Mouse (Mus musculus) liver, adult 10 weeks (tissue): Measurements from ENCODE around the gene Sec61a2. TPM values are rescaled to one million over a fixed set of nuclear protein-coding genes. Genes with fewer than 3 reads are reported as not detected.

ENCODE experiments used
- polyA plus RNA-seq: library from polyadenylated mRNA; stranded (reverse); fragments of 350-450 nt; fragmentation: Illumina TruSeq; extraction: RNeasy Lipid Tissue Mini Kit (QIAGEN cat#74804); gene quantifications from one replicate; pipeline ENCODE4 v1.2.3, GENCODE M21; 2014; ENCODE audit warnings: low read depth, low replicate concordance

The Sec61a2 gene
- polyA plus RNA-seq: 14.1 TPM

GRCm38 (mm10) chr2:5894843-5895570 lies at the start of gene Sec61a2:
Gene Sec61a2, minus strand, starts transcription at chr2:5895432.

GRCm38 (mm10) chr2:5942416-5943032 lies 47.3 kb upstream of the Sec61a2 start, which contains the start of gene Dhtkd1:
Gene Dhtkd1, minus strand, starts transcription at chr2:5942792.

GRCm38 (mm10) chr2:5862834-5863233 lies 32.4 kb downstream of the Sec61a2 start, which contains the start of gene Gm13199:
Gene Gm13199, minus strand, starts transcription at chr2:5862934.

GRCm38 (mm10) chr2:5844873-5845631 lies 50.2 kb downstream of the Sec61a2 start, which contains the start of the genes Nudt5 and Cdc123:
Gene Nudt5, plus strand, starts transcription at chr2:5845019.
Gene Cdc123, minus strand, starts transcription at chr2:5845164.

Other genes with a start within 250 kb of the Sec61a2 start
- gene Camk1d, start 180.9 kb downstream of the Sec61a2 start, polyA plus RNA-seq: 51.5 TPM
- 15.7 TPM for gene Nudt5, start 50.4 kb downstream of the Sec61a2 start, polyA plus RNA-seq
- gene Cdc123, start 50.3 kb downstream of the Sec61a2 start, polyA plus RNA-seq: 115 TPM
- gene Gm13199, start 32.5 kb downstream of the Sec61a2 start, polyA plus RNA-seq: 0.61 TPM
- gene Dhtkd1, start 47.4 kb upstream of the Sec61a2 start, polyA plus RNA-seq: 49.4 TPM
- gene Upf2, start 56.0 kb upstream of the Sec61a2 start, polyA plus RNA-seq: 25.5 TPM
- gene Proser2, start 234.8 kb upstream of the Sec61a2 start, polyA plus RNA-seq: 4.2 TPM